8 mouse cellular contexts compared by ENCODE assay signal in genomic region chr11:119355443-119356385, GRCm38 (mm10). TPM values are rescaled to one million over a fixed set of nuclear protein-coding genes. Genes with fewer than 3 reads are reported as not detected.
DNase-seq lines count a peak whose midpoint lies in the region; ATAC-seq and TF ChIP-seq lines count a peak whose summit lies in the region.

TSS of gene Sgsh (minus strand) at chr11:119355536.
TSS of gene Slc26a11 (plus strand) at chr11:119355557.

- H3K4me2 ChIP-seq in lung, embryonic 14.5 days, result peak within 1 kb of the TSS; percentile 94

- TF ChIP-seq EP300 in MEL (IDR thresholded peaks at IDR 0.05; ENCODE audit: low read depth in 1 of 2, low read length in 2 of 2), result no peak

- TF ChIP-seq RAD21 in MEL (IDR thresholded peaks at IDR 0.05; ENCODE audit: low read depth, low read length), result no peak

- H3K27me3 ChIP-seq in MEL (ENCODE audit: control insufficient read depth in 1 of 2, insufficient read depth in 2 of 2, low read length in 2 of 2), result peaks cover 2 to 5% of the 10 kb centered on the region in 2 experiments; a peak in 3 of 4 replicates
- 0 out of 2 replicates have a peak, but pooled peaks cover 3% of the 10 kb centered on the region for H3K27me3 ChIP-seq in lung, embryonic 14.5 days (ENCODE audit: insufficient read depth, low read length)

- TF ChIP-seq POLR2A in MEL (IDR thresholded peaks at IDR 0.05; ENCODE audit: control insufficient read depth in 1 of 2, insufficient read depth in 1 of 2, low read depth in 1 of 2, low read length in 2 of 2, poor library complexity in 1 of 2), result no peak

- peaks cover 5 to 11% of the 10 kb centered on the region in 2 experiments for H3K4me1 ChIP-seq in MEL (ENCODE audit: control insufficient read depth in 1 of 2, insufficient read depth in 2 of 2, low read length in 2 of 2)
- H3K4me1 ChIP-seq in lung, embryonic 14.5 days (ENCODE audit: insufficient read depth), result peaks cover 12% of the 10 kb centered on the region; the same call in 1 of the 2 replicates

- under 1% methylated on average over 40 of the region's 40 CpGs for WGBS in lung, embryonic 14.5 days

- H3K9me3 ChIP-seq in MEL (replicated peaks; ENCODE audit: insufficient read depth, low read length), result no peaks in the 10 kb centered on the region
- H3K9me3 ChIP-seq in lung, embryonic 14.5 days (ENCODE audit: low read depth, low read length), result no peaks in the 10 kb centered on the region

- H3K36me3 ChIP-seq in MEL (ENCODE audit: control insufficient read depth in 1 of 2, insufficient read depth in 2 of 2, low read length in 2 of 2), result peaks cover 0 to 5% of the 10 kb centered on the region in 2 experiments; a peak in 2 of 4 replicates
- H3K36me3 ChIP-seq in lung, embryonic 14.5 days (ENCODE audit: insufficient read depth), result peaks cover 10% of the 10 kb centered on the region; the same call in 1 of the 2 replicates

- peak; percentile 96 for ATAC-seq in lung, embryonic 14.5 days (ENCODE audit: insufficient read depth)
- ATAC-seq in neutrophil, adult 5-6 weeks (ENCODE audit: extremely low read depth, insufficient number of reproducible peaks, low FRiP score, poor library complexity, severe bottlenecking), result peak; percentile 58

- H3K4me3 ChIP-seq in MEL (ENCODE audit: control insufficient read depth in 1 of 2, insufficient read depth in 1 of 2, low read depth in 2 of 2, low read length in 2 of 2), result peak within 1 kb of the TSS in 1 of 2 experiments; percentile 18; a peak in 2 of 4 replicates
- H3K4me3 ChIP-seq in layer of hippocampus, adult 2 months, result peak within 1 kb of the TSS; percentile 77
- peak within 1 kb of the TSS; percentile 64 for H3K4me3 ChIP-seq in lung, embryonic 14.5 days (ENCODE audit: low read depth, low read length)

- H3K79me2 ChIP-seq in MEL (ENCODE audit: control insufficient read depth, insufficient read depth, low read length, poor library complexity), result no peaks in the 10 kb centered on the region

- DNase-seq in MEL (ENCODE audit: low read depth, low spot score), result no peak
- DNase-seq in cerebellum, adult 8-10 months, result peak; percentile 80
- DNase-seq in forelimb bud, embryonic 11.5 days (ENCODE audit: low read depth, low spot score), result peak; percentile 73
- DNase-seq in heart, postnatal 4 days, result peak; percentile 91
- DNase-seq in layer of hippocampus, adult 2 months (ENCODE audit: low spot score in 2 of 2), result peak; percentile 68 to 73
- peak; percentile 94 for DNase-seq in lung, embryonic 14.5 days
- peak; percentile 64 to 68 for DNase-seq in thymus, adult 18-20 months

- no peak within 1 kb of the TSS for H3K27ac ChIP-seq in MEL (ENCODE audit: control insufficient read depth, low read depth, low read length)
- H3K27ac ChIP-seq in layer of hippocampus, adult 2 months, result peak within 1 kb of the TSS; percentile 92
- H3K27ac ChIP-seq in lung, embryonic 14.5 days (ENCODE audit: low read depth), result peak within 1 kb of the TSS; percentile 80

- TF ChIP-seq CTCF in MEL (IDR thresholded peaks at IDR 0.05 in 2 of 3, conservative IDR thresholded peaks at IDR 0.05 in 1 of 3; ENCODE audit: control insufficient read depth in 1 of 3, insufficient read depth in 1 of 3, low read depth in 2 of 3, low read length in 3 of 3, poor library complexity in 1 of 3, severe bottlenecking in 1 of 3), result no peak
- TF ChIP-seq CTCF in layer of hippocampus, adult 2 months (conservative IDR thresholded peaks at IDR 0.05), result no peak
- no peak for TF ChIP-seq CTCF in lung, embryonic 14.5 days (IDR thresholded peaks at IDR 0.05; ENCODE audit: low read depth)

- H3K9ac ChIP-seq in MEL (ENCODE audit: control insufficient read depth, low read depth, low read length, poor library complexity, severe bottlenecking), result peak within 1 kb of the TSS; percentile 4; the same call in 1 of the 2 replicates
- peak within 1 kb of the TSS; percentile 71 for H3K9ac ChIP-seq in lung, embryonic 14.5 days

TF ChIP-seq in MEL, 35 proteins besides CTCF, POLR2A, EP300 and RAD21:
- TF ChIP-seq MYB (IDR thresholded peaks at IDR 0.05; ENCODE audit: low read depth, low read length), result no peak
- 0 out of 2 replicates have a peak, but pooled peaks have one; percentile 19 for TF ChIP-seq BHLHE40 (IDR thresholded peaks at IDR 0.05; ENCODE audit: borderline replicate concordance, low read depth, low read length)
- TF ChIP-seq USF2 (IDR thresholded peaks at IDR 0.05; ENCODE audit: borderline replicate concordance in 1 of 2, insufficient read depth in 1 of 2, low read depth in 1 of 2, low read length in 2 of 2), result peak in 1 of 2 experiments; percentile 23; a peak in 1 of 4 replicates
- TF ChIP-seq USF1 (IDR thresholded peaks at IDR 0.05; ENCODE audit: low read depth, low read length), result peak; percentile 85
TF ChIP-seq in MEL: peak in this region for 3.

RNA-seq across cellular contexts. Expression of gene Sgsh, which starts in this region (rescaled TPM):
- 0.12 TPM in 1 of 2 replicates, not detected in the other for total RNA-seq in MEL (2012; rRNA removed)
- polyA plus RNA-seq in MEL (2012; ENCODE audit: insufficient read depth in 1 of 2, insufficient read length in 2 of 2, low read depth in 1 of 2, low replicate concordance in 2 of 2, missing spikeins in 1 of 2), result under 1 TPM in 1 of 2 experiments, not detected in 1; 0.25 TPM
- total RNA-seq in heart, postnatal 4 days (2021), result 1 to 10 TPM; 7.0 to 7.7 TPM
- 1 to 10 TPM; 5.0 to 6.3 TPM for total RNA-seq in layer of hippocampus, adult 2 months (2021)
- polyA plus RNA-seq in lung, embryonic 14.5 days (2014; fragmentation: Nextera tagmentation; extraction: Ambion mirVana), result 7.6 and 9.5 TPM in 2 replicates
- 15.7 and 17.9 TPM in 2 replicates for total RNA-seq in neutrophil, adult 5-6 weeks (2017)

RNA-seq across cellular contexts. Expression of gene Slc26a11, which starts in this region (rescaled TPM):
- total RNA-seq in MEL (2012; rRNA removed), result not detected in 2 replicates
- polyA plus RNA-seq in MEL (2012; ENCODE audit: insufficient read depth in 1 of 2, insufficient read length in 2 of 2, low read depth in 1 of 2, low replicate concordance in 2 of 2, missing spikeins in 1 of 2), result under 1 TPM in 1 of 2 experiments, not detected in 1; 0.04 TPM
- 1 to 10 TPM; 3.0 to 3.9 TPM for total RNA-seq in heart, postnatal 4 days (2021)
- total RNA-seq in layer of hippocampus, adult 2 months (2021), result 1 to 10 TPM; 4.9 to 6.7 TPM
- 9.1 and 9.3 TPM in 2 replicates for polyA plus RNA-seq in lung, embryonic 14.5 days (2014; fragmentation: Nextera tagmentation; extraction: Ambion mirVana)
- total RNA-seq in neutrophil, adult 5-6 weeks (2017), result 18.0 and 23.0 TPM in 2 replicates
